Mouse (Mus musculus) myocyte (in vitro differentiated cells): Measurements from ENCODE around the gene Nfatc2. TPM values are rescaled to one million over a fixed set of nuclear protein-coding genes. Genes with fewer than 3 reads are reported as not detected.
A peak's percentile ranks its signal among the peaks of the same experiment; 100 is the strongest.

Experiments
- H3K27me3 ChIP-seq: one replicate; pipeline ENCODE4 v1.6.1; 2011; ENCODE audit not compliant: control insufficient read depth, insufficient read depth, insufficient read length
- H3K36me3 ChIP-seq: one replicate; pipeline ENCODE4 v1.6.1; 2011; ENCODE audit not compliant: control insufficient read depth, insufficient read depth
- H3K4me2 ChIP-seq: one replicate; pipeline ENCODE4 v1.6.1; 2011; ENCODE audit warnings: low read depth, control low read depth
- H3K4me3 ChIP-seq: one replicate; pipeline ENCODE4 v1.5.1; 2011; ENCODE audit warnings: mild to moderate bottlenecking, control low read depth, moderate library complexity
- H3K79me2 ChIP-seq: one replicate; pipeline ENCODE4 v1.6.1; 2011; ENCODE audit not compliant: control insufficient read depth, insufficient read depth
- H3ac ChIP-seq: one replicate; pipeline ENCODE4 v1.6.1; 2011; ENCODE audit not compliant: control insufficient read depth, insufficient read length
- CEBPB ChIP-seq: IDR thresholded peaks from 2 replicates; pipeline ENCODE4 v1.6.1; 2011; ENCODE audit warnings: mild to moderate bottlenecking, moderate library complexity; ENCODE audit not compliant: poor library complexity, insufficient read depth, severe bottlenecking
- E2F4 ChIP-seq: IDR thresholded peaks from one replicate; pipeline ENCODE4 v1.6.1; 2011; ENCODE audit warnings: mild to moderate bottlenecking, control low read depth, moderate library complexity; ENCODE audit not compliant: insufficient read depth
- MAX ChIP-seq: IDR thresholded peaks from one replicate; pipeline ENCODE4 v1.6.1; 2011; ENCODE audit warnings: low read depth, mild to moderate bottlenecking, control low read depth
- MYOD1 ChIP-seq, 3 experiments: IDR thresholded peaks; one replicate each; pipeline ENCODE4 v1.6.1; 2011; ENCODE audit warnings: control low read depth in 2 of 3, low read depth in 2 of 3, mild to moderate bottlenecking in 2 of 3, moderate library complexity in 1 of 3; ENCODE audit not compliant: insufficient read length in 2 of 3, control insufficient read depth in 1 of 3
- MYOG ChIP-seq, 3 experiments: IDR thresholded peaks; one replicate each; pipeline ENCODE4 v1.6.1; 2011; ENCODE audit warnings: control low read depth in 2 of 3, low read depth in 2 of 3, mild to moderate bottlenecking in 2 of 3; ENCODE audit not compliant: insufficient read length in 2 of 3, control insufficient read depth in 1 of 3, insufficient read depth in 1 of 3
- POLR2A ChIP-seq: IDR thresholded peaks from one replicate; pipeline ENCODE4 v1.6.1; 2011; ENCODE audit warnings: low read depth, mild to moderate bottlenecking, control low read depth, moderate library complexity; ENCODE audit not compliant: insufficient read length
- POLR2AphosphoS2 ChIP-seq: IDR thresholded peaks from one replicate; pipeline ENCODE4 v1.6.1; 2011; ENCODE audit warnings: low read depth, control low read depth; ENCODE audit not compliant: insufficient read length
- REST ChIP-seq: IDR thresholded peaks from one replicate; pipeline ENCODE4 v1.6.1; 2011; ENCODE audit warnings: mild to moderate bottlenecking, control low read depth, moderate library complexity; ENCODE audit not compliant: insufficient read depth, insufficient read length
- SRF ChIP-seq: IDR thresholded peaks from one replicate; pipeline ENCODE4 v1.6.1; 2011; ENCODE audit warnings: low read depth; ENCODE audit not compliant: control insufficient read depth, insufficient read length
- TCF12 ChIP-seq: IDR thresholded peaks from one replicate; pipeline ENCODE4 v1.6.1; 2011; ENCODE audit warnings: mild to moderate bottlenecking, control low read depth; ENCODE audit not compliant: poor library complexity, insufficient read depth, severe bottlenecking
- TCF3 ChIP-seq: IDR thresholded peaks from one replicate; pipeline ENCODE4 v1.6.1; 2011; ENCODE audit warnings: low read depth, control low read depth; ENCODE audit not compliant: insufficient read length
- USF1 ChIP-seq: IDR thresholded peaks from one replicate; pipeline ENCODE4 v1.6.1; 2011; ENCODE audit warnings: low read depth, mild to moderate bottlenecking, control low read depth, moderate library complexity
- polyA plus RNA-seq: library from polyadenylated mRNA; unstranded; fragments of >200 nt; fragmentation: generic; extraction: Trizol; gene quantifications from one replicate; pipeline ENCODE4 v1.2.1, GENCODE M21; 2012; ENCODE audit warnings: missing spikeins

The Nfatc2 gene
- polyA plus RNA-seq, 1 experiment: 0.55 TPM

- TF ChIP-seq USF1 (no peak), MYOD1 (IDR thresholded peaks at IDR 0.05; ENCODE audit: control insufficient read depth in 1 of 3, insufficient read length in 2 of 3, low read depth in 2 of 3) (no peak), SRF (no peak), POLR2AphosphoS2 (no peak), POLR2A (no peak), E2F4 (no peak), MAX (no peak), CEBPB (no peak), TCF12 (no peak), REST (no peak), MYOG (IDR thresholded peaks at IDR 0.05; ENCODE audit: control insufficient read depth in 1 of 3, insufficient read depth in 1 of 3, insufficient read length in 2 of 3, low read depth in 2 of 3) (no peak), TCF3 (no peak)
- H3K4me3 ChIP-seq: no peak overlapping the region
- H3ac ChIP-seq: no peak overlapping the region
- H3K36me3 ChIP-seq: no peaks in the 10 kb centered on the region
- H3K27me3 ChIP-seq: no peaks in the 10 kb centered on the region
- H3K4me2 ChIP-seq: no peak overlapping the region
- H3K79me2 ChIP-seq: no peaks in the 10 kb centered on the region
Observed at GRCm38 (mm10) chr2:168500750-168501149, 100.7 kb downstream of the Nfatc2 start.

- TF ChIP-seq MYOD1 (IDR thresholded peaks at IDR 0.05; ENCODE audit: control insufficient read depth in 1 of 3, insufficient read length in 2 of 3, low read depth in 2 of 3): peak in 1 of 3 experiments; percentile 30
- no peak for TF ChIP-seq USF1
- no peak for TF ChIP-seq POLR2A
- peak in 1 of 3 experiments; percentile 58 for TF ChIP-seq MYOG (IDR thresholded peaks at IDR 0.05; ENCODE audit: control insufficient read depth in 1 of 3, insufficient read depth in 1 of 3, insufficient read length in 2 of 3, low read depth in 2 of 3)
- TF ChIP-seq MAX: no peak
- no peak for TF ChIP-seq CEBPB
- H3K36me3 ChIP-seq: no peaks in the 10 kb centered on the region
- H3K27me3 ChIP-seq: no peaks in the 10 kb centered on the region
- no peak overlapping the region for H3K4me3 ChIP-seq
- no peak overlapping the region for H3K4me2 ChIP-seq
- H3ac ChIP-seq: no peak overlapping the region
- no peaks in the 10 kb centered on the region for H3K79me2 ChIP-seq
Observed at GRCm38 (mm10) chr2:168500244-168500643, 101.2 kb downstream of the Nfatc2 start.

- TF ChIP-seq TCF12 (peak; percentile 70), MYOG (IDR thresholded peaks at IDR 0.05; ENCODE audit: control insufficient read depth in 1 of 3, insufficient read depth in 1 of 3, insufficient read length in 2 of 3, low read depth in 2 of 3) (peak; percentile 34 to 85 (median 72)), REST (no peak), E2F4 (no peak), SRF (no peak), MAX (peak; percentile 84), USF1 (peak; percentile 96), TCF3 (no peak), MYOD1 (IDR thresholded peaks at IDR 0.05; ENCODE audit: control insufficient read depth in 1 of 3, insufficient read length in 2 of 3, low read depth in 2 of 3) (peak; percentile 10 to 85 (median 69))
- no peak overlapping the region for H3ac ChIP-seq
- H3K4me2 ChIP-seq: peak overlapping the region; percentile 59
- no peaks in the 10 kb centered on the region for H3K27me3 ChIP-seq
- H3K36me3 ChIP-seq: no peaks in the 10 kb centered on the region
- H3K4me3 ChIP-seq: no peak overlapping the region
- no peaks in the 10 kb centered on the region for H3K79me2 ChIP-seq
Observed at GRCm38 (mm10) chr2:168491791-168492190, 109.7 kb downstream of the Nfatc2 start.

- Histone ChIP-seq H3K36me3 (no peaks in the 10 kb centered on the region), H3K4me2 (no peak overlapping the region), H3K4me3 (no peak overlapping the region), H3K79me2 (no peaks in the 10 kb centered on the region), H3K27me3 (no peaks in the 10 kb centered on the region), H3ac (no peak overlapping the region)
- TF ChIP-seq CEBPB (no peak), REST (no peak), POLR2A (no peak), TCF12 (no peak), SRF (no peak), MAX (no peak), POLR2AphosphoS2 (no peak), MYOD1 (IDR thresholded peaks at IDR 0.05; ENCODE audit: control insufficient read depth in 1 of 3, insufficient read length in 2 of 3, low read depth in 2 of 3) (no peak), E2F4 (no peak), USF1 (no peak), TCF3 (no peak), MYOG (IDR thresholded peaks at IDR 0.05; ENCODE audit: control insufficient read depth in 1 of 3, insufficient read depth in 1 of 3, insufficient read length in 2 of 3, low read depth in 2 of 3) (no peak)
Observed at GRCm38 (mm10) chr2:168489953-168490352, 111.5 kb downstream of the Nfatc2 start.
